Mouse (Mus musculus) kidney, embryonic 14.5 days (tissue): ENCODE results near the gene Sugct. TPM values are rescaled to one million over a fixed set of nuclear protein-coding genes. Genes with fewer than 3 reads are reported as not detected.

ENCODE experiments used
- ATAC-seq: fragments of 200-750 bp; cut with Nextera tagmentation; 2 replicates; pipeline ENCODE4 v1.8.0; 2017; ENCODE audit warnings: moderate number of reproducible peaks, mild to moderate bottlenecking, moderate TSS enrichment, moderate library complexity; ENCODE audit not compliant: low FRiP score, low TSS enrichment
- H3K27ac ChIP-seq: fragments of 300-500 bp; sonication (generic); 2 replicates; pipeline ENCODE4 v1.5.1; 2014; ENCODE audit warnings: low read depth, mild to moderate bottlenecking, low read length, moderate library complexity, mixed read lengths
- H3K27me3 ChIP-seq: fragments of 300-500 bp; sonication (generic); 2 replicates; pipeline ENCODE4 v1.6.1; 2014; ENCODE audit warnings: mild to moderate bottlenecking, low read length; ENCODE audit not compliant: control insufficient read depth, insufficient read depth
- H3K36me3 ChIP-seq: fragments of 300-500 bp; sonication (generic); 2 replicates; pipeline ENCODE4 v1.6.1; 2014; ENCODE audit warnings: low read length, mixed read lengths; ENCODE audit not compliant: control insufficient read depth, insufficient read depth
- H3K4me1 ChIP-seq: fragments of 300-500 bp; sonication (generic); 2 replicates; pipeline ENCODE4 v1.6.1; 2014; ENCODE audit warnings: low read length, mixed read lengths; ENCODE audit not compliant: control insufficient read depth, insufficient read depth
- H3K4me2 ChIP-seq: fragments of 300-500 bp; sonication (generic); replicated peaks from 2 replicates; pipeline ENCODE4 v1.6.1; 2014; ENCODE audit warnings: low read depth, mild to moderate bottlenecking, low read length
- H3K4me3 ChIP-seq: fragments of 300-500 bp; sonication (generic); 2 replicates; pipeline ENCODE4 v1.5.1; 2014; ENCODE audit warnings: mild to moderate bottlenecking, low read length
- H3K9ac ChIP-seq: fragments of 300-500 bp; sonication (generic); 2 replicates; pipeline ENCODE4 v1.6.1; 2014; ENCODE audit warnings: low read depth, mild to moderate bottlenecking, low read length, moderate library complexity
- H3K9me3 ChIP-seq: fragments of 300-500 bp; sonication (generic); 2 replicates; pipeline ENCODE4 v1.6.1; 2016; ENCODE audit warnings: low read length; ENCODE audit not compliant: control insufficient read depth
- WGBS: fragments of 180-500 bp; shearing (Covaris S2); extraction: QIAGEN DNeasy Blood & Tissue Kit; methylation state at CpG from one replicate; pipeline ENCODE4 v1.1.7; 2014; 5-methylcytosine and 5-hydroxymethylcytosine counted together
- polyA plus RNA-seq: library from polyadenylated mRNA; unstranded; fragments of >200 nt; fragmentation: Nextera tagmentation; extraction: Ambion mirVana; gene quantifications from 2 replicates; pipeline ENCODE4 v1.2.1, GENCODE M21; 2014

The Sugct gene
- polyA plus RNA-seq, 1 experiment from 2014 or later = 6.9 TPM

DNA sequence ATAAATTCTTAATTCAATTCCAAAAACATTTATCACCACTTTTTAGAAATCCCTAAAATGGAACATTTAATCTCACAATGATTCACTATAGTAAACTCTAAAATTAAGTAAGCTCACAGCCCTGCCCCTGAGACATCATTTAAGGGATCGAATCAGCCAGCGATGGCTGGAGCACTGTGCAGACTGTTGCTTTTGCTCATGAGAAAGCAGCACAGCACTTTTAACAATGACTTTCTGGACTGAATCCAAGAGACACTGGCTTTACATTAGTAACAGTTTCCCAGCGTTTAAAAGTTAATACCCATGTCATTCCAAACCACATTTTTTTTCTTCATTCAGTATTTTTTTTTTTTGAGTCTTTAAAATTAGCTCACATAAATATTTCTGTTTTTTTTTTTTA lies 398.9 kb downstream of the Sugct start:
- Histone ChIP-seq H3K9ac (no peak overlapping the region), H3K27me3 (no peaks in the 10 kb centered on the region), H3K4me3 (no peak overlapping the region), H3K36me3 (no peaks in the 10 kb centered on the region), H3K4me1 (no peaks in the 10 kb centered on the region), H3K4me2 (no peak overlapping the region), H3K9me3 (no peaks in the 10 kb centered on the region), H3K27ac (no peak overlapping the region)
- WGBS = 61% methylated on average over 3 of the region's 3 CpGs
- ATAC-seq = no peak

DNA sequence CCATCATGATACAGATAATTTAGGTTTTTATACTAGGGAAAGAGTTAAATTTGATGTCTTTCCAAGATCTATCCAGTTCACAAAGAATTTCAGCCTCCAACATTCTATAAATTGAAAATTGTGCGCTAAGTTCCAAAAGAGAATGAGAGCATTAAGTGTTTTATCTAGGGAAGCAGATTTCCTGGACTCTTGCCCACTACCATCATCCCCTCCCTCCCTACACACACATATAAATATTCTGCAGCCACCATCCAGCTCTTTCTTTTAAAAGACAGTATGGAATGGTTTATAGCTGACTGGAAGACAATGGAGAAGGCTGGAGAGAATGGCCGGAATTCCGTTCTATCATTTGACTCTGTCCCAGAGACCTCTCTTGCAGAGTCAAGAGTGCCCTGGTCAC lies 404.3 kb downstream of the Sugct start:
- H3K27ac ChIP-seq = peak overlapping the region; percentile 19; the same call in 1 of the 2 replicates
- no peak overlapping the region for H3K4me2 ChIP-seq
- no peaks in the 10 kb centered on the region for H3K27me3 ChIP-seq
- no peaks in the 10 kb centered on the region for H3K36me3 ChIP-seq
- no peak for ATAC-seq
- H3K4me1 ChIP-seq = no peaks in the 10 kb centered on the region
- H3K9ac ChIP-seq = no peak overlapping the region
- WGBS = 68% methylated on average over 3 of the region's 3 CpGs
- no peaks in the 10 kb centered on the region for H3K9me3 ChIP-seq
- H3K4me3 ChIP-seq = no peak overlapping the region

DNA sequence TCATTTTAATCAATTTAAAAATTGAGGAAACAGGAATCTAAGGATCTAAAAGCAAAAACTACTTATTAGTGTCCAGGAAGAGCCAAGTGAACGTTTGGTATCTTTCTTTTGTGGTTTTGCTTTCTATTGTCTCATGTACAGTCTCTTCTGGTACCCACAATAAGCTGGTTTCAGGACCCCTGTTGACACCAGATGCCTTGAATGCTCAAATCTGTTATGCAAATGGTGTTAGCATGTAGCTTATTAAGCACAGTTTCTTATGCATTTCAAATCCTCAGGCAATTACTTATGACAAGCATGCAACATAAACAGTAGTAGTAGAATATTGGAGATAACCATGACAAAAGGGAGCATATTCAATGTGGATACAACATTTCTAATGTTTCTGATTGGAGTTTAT lies 407.0 kb downstream of the Sugct start:
- no peak overlapping the region for H3K4me3 ChIP-seq
- no peak for ATAC-seq
- H3K36me3 ChIP-seq = no peaks in the 10 kb centered on the region
- H3K27me3 ChIP-seq = no peaks in the 10 kb centered on the region
- no peak overlapping the region for H3K4me2 ChIP-seq
- no peak overlapping the region for H3K27ac ChIP-seq
- no peaks in the 10 kb centered on the region for H3K4me1 ChIP-seq
- no peaks in the 10 kb centered on the region for H3K9me3 ChIP-seq
- no peak overlapping the region for H3K9ac ChIP-seq
- 76% methylated on average over 1 of the region's 1 CpGs for WGBS

DNA sequence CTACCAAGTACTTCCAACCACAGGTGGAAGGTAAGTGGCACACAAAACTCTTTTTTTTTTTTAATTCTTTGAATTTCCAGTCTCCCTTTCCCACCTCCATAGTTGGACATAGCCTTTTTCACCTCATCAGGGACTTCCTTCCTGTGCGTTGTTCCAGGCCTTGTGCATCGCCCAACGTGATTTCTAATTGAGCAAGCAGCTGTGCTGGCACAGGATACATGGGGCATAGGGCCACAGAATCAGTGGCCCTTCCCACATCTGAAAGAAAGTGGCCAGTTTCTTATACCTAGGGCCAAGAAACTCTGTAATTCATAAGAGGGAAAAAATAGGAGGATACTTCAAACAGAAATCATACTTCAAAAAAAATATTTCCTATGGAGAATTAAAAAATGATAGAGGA lies 449.4 kb downstream of the Sugct start:
- Histone ChIP-seq H3K27me3 (no peaks in the 10 kb centered on the region), H3K27ac (no peak overlapping the region), H3K4me3 (no peak overlapping the region), H3K9ac (no peak overlapping the region), H3K4me2 (no peak overlapping the region), H3K36me3 (no peaks in the 10 kb centered on the region), H3K9me3 (no peaks in the 10 kb centered on the region), H3K4me1 (no peaks in the 10 kb centered on the region)
- 80% methylated on average over 3 of the region's 3 CpGs for WGBS
- ATAC-seq = no peak

DNA sequence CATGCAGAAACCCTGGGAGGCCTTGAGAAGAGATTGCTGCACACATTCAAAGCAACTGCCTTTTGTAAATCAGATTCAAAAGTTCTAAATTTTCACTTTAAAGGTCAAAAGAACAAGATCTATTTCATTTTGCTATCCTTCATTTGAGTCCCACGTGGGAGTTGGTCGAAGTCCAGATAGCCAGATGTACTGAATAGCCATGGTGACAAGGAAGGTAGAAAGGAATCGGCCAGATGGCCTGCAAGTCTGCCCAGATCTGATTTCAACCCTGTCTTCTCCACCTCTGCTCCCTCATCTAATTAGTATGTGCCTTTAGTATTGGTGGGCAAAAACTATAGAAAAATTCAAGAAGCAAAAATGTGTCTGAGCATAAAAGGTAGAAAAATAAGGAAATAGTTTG lies 478.8 kb downstream of the Sugct start:
- H3K27me3 ChIP-seq = no peaks in the 10 kb centered on the region
- no peak overlapping the region for H3K27ac ChIP-seq
- no peak overlapping the region for H3K4me3 ChIP-seq
- H3K36me3 ChIP-seq = no peaks in the 10 kb centered on the region
- 21% methylated on average over 3 of the region's 3 CpGs for WGBS
- H3K4me2 ChIP-seq = no peak overlapping the region
- no peaks in the 10 kb centered on the region for H3K9me3 ChIP-seq
- H3K9ac ChIP-seq = no peak overlapping the region
- no peak for ATAC-seq
- H3K4me1 ChIP-seq = no peaks in the 10 kb centered on the region

DNA sequence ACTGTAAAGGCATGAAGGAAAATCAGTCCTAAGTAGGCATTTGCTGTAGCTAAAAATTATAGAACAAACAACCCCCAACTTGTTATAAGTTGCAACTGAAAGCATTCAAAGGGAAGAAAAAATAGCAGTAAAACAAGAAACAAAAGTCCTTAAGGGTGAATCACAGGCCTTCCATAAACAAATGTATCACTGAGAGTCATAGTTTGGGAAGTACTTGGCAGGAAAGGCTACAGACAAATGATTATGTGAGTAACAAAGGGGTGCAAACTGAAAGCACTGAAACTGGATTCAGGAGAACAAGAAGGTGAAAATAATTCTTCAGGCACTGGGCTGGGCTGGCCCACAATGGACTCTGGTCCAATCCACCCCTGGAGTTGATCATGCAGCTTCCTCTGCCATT lies 482.7 kb downstream of the Sugct start:
- no peaks in the 10 kb centered on the region for H3K4me1 ChIP-seq
- no peak for ATAC-seq
- no peak overlapping the region for H3K27ac ChIP-seq
- H3K36me3 ChIP-seq = no peaks in the 10 kb centered on the region
- H3K9ac ChIP-seq = no peak overlapping the region
- H3K9me3 ChIP-seq = no peaks in the 10 kb centered on the region
- no peak overlapping the region for H3K4me2 ChIP-seq
- no peak overlapping the region for H3K4me3 ChIP-seq
- H3K27me3 ChIP-seq = no peaks in the 10 kb centered on the region

DNA sequence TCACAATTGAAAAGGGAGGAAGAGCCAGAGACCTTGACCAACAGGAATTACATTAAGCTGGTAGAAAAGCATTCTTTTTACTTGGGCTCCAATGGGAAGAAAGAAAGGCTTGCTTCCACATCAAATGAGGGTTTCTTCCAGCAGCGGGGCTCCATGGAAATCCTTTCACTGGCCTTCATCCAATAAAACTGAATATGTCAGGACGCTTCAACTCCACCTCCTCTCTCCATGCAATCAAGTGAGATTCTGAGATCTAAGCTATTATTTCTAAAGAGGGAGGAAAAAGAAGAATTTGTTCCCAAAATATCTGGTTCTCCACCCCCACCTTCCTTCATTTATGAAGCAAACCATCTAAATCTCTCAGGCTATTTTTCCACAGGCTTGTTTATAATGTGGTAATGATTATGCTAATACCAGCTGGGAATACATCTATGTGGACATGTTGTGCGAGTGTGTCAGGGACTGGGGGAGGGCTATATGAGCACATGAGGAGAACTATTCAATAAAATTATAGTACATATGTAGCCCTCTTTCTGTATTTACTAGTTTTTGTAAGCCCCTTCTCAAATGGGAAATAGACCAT lies 505.1 kb downstream of the Sugct start:
- Histone ChIP-seq H3K4me3 (no peak overlapping the region), H3K27ac (no peak overlapping the region), H3K9ac (no peak overlapping the region), H3K4me1 (peaks cover 5% of the 10 kb centered on the region; the same call in 1 of the 2 replicates), H3K36me3 (no peaks in the 10 kb centered on the region), H3K27me3 (no peaks in the 10 kb centered on the region), H3K4me2 (no peak overlapping the region), H3K9me3 (no peaks in the 10 kb centered on the region)
- WGBS = 78% methylated on average over 3 of the region's 3 CpGs
- ATAC-seq = no peak

DNA sequence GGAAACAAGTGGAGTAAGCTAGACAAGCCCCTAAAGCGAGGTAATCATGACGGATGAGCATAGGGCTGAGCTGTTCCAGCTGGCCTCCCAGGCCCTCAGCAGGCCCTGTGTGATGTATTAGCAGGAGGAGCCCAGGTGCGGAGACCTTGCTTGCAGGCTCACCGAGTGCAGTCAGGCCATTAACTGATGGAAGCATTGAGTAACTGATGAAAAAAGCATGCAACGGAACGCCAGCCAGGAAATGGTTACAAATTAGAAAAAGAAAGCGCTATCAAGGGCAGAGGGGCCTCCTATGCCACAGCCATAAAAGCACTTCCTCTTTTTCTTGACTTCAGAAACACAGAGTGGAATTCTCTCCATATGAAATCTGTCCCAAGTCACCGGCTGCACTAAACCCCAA lies 510.1 kb downstream of the Sugct start:
- H3K4me3 ChIP-seq = no peak overlapping the region
- H3K27me3 ChIP-seq = no peaks in the 10 kb centered on the region
- ATAC-seq = peak; percentile 98
- H3K27ac ChIP-seq = 0 out of 2 replicates have a peak overlapping the region, but pooled peaks have one; percentile 51
- peak overlapping the region; percentile 19; the same call in 1 of the 2 replicates for H3K4me2 ChIP-seq
- no peaks in the 10 kb centered on the region for H3K36me3 ChIP-seq
- no peak overlapping the region for H3K9ac ChIP-seq
- 5% methylated on average over 8 of the region's 8 CpGs for WGBS
- H3K4me1 ChIP-seq = peaks cover 11% of the 10 kb centered on the region; the same call in 1 of the 2 replicates
- H3K9me3 ChIP-seq = no peaks in the 10 kb centered on the region

DNA sequence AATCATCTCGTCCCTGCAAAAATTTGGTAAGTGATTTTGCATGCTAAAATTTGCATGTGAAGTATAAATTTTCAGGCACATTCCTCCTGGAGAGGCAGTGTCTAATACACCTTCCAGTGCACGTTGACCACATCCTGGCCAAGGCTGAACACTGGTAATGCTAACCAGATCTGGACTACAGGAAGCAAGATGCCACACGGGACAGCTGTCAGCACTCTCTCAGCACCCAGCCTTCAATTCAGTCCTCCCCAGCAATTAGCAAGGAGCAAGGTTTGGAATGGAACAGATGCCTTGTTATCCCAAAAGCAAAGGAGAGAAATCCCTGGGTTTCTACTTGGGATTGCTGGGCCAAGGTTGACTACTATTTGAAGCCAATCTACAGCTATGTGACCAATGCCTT lies 529.4 kb downstream of the Sugct start:
- no peaks in the 10 kb centered on the region for H3K4me1 ChIP-seq
- H3K4me3 ChIP-seq = no peak overlapping the region
- H3K4me2 ChIP-seq = no peak overlapping the region
- no peaks in the 10 kb centered on the region for H3K36me3 ChIP-seq
- ATAC-seq = no peak
- H3K9ac ChIP-seq = no peak overlapping the region
- WGBS = 81% methylated on average over 3 of the region's 3 CpGs
- H3K27ac ChIP-seq = no peak overlapping the region
- no peaks in the 10 kb centered on the region for H3K27me3 ChIP-seq
- H3K9me3 ChIP-seq = no peaks in the 10 kb centered on the region
